Mouse (Mus musculus): ENCODE data around the gene Sgo2a.
A peak's percentile ranks its signal among the peaks of the same experiment; 100 is the strongest.
"Not testable (repeated sequence)": the region's sequence is repeated elsewhere in the genome, so short reads cannot be mapped to it uniquely, and the experiment has no call there.

Sgo2a gene

DNA sequence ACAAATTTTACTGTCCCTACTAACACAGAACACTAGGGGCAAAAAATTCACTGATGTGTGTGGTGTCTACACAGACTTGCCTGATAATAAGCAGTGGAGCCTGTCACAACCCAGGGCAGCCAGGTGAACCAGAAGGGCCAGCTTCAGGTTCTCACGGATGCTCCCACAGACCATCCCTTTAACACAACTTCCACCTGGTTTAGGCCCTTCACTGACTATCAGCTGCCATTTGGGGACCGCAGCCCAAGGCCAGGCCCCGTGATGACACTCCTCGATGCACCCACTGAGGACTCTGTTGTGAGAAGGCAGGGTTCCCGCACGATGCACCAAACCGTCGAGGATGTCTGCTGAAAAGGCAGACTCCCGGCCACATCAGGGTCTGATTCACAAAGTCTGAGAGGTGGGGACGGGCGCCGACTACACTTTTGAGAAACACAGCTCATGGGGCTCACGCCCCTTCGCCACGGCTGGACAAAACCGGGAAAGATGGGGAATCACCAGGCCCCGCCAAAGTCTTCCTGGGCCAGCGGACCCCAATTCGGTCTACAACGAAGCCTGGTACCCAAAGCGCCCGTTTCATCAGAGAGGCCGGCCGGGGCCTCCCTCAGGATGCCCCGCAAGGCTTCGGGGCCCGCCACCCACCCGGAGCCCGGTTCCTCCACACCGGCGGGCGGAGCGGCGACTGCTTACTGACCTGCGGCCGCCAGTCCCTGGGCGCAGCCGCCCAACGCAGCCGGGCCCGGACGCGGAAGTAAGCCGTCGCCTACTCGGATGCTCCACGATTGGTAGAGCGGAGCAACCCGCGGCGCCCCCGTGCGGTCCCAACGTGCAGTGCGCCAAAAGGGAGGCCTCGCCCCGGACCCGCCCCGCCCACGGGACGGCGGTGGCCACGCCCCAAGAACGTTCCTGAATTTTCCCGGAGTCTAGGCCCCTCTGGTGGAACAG lies 26.2 kb upstream of the Sgo2a start:
- Histone ChIP-seq H3K4me3 (replicated peaks; ENCODE audit: low read length) (peak overlapping the region; percentile 89), H3K4me1 (replicated peaks; ENCODE audit: low read depth, low read length) (peaks cover 23% of the 10 kb centered on the region), H3K9me3 (ENCODE audit: low read length) (peaks cover 12% of the 10 kb centered on the region), H3K27me3 (ENCODE audit: insufficient read depth, low read length) (no peaks in the 10 kb centered on the region), H3K36me3 (ENCODE audit: insufficient read depth, low read length) (peaks cover 28% of the 10 kb centered on the region)
- TF ChIP-seq POU5F1 (IDR thresholded peaks at IDR 0.05; ENCODE audit: borderline replicate concordance, low read length) (no peak), NANOG (IDR thresholded peaks at IDR 0.05; ENCODE audit: borderline replicate concordance, low read length) (no peak), CTCF (conservative IDR thresholded peaks at IDR 0.05; ENCODE audit: low read length) (no peak)

DNA sequence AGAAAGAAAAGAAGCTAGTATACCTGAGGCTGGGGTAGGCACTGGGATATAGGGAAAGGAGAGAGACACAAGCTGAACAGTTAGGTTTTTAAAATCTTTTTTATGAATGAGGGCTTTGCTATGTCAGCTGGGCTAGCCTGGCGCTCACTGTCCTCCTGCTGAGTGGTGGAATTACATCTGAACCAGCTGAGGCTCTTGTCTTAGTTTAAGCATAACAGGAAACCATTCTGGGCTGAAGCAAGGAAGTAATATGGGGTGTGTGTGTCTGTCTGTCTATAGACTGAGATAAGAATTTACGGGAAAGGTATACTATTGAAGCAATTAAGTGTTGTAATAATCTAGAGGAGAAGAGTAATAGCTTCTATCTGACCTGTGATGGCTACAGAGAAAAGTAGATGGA lies 24.2 kb upstream of the Sgo2a start:
- peaks cover 12% of the 10 kb centered on the region for H3K9me3 ChIP-seq (ENCODE audit: low read length)
- no peak for TF ChIP-seq POU5F1 (IDR thresholded peaks at IDR 0.05; ENCODE audit: borderline replicate concordance, low read length)
- no peak for TF ChIP-seq CTCF (conservative IDR thresholded peaks at IDR 0.05; ENCODE audit: low read length)
- no peak for TF ChIP-seq NANOG (IDR thresholded peaks at IDR 0.05; ENCODE audit: borderline replicate concordance, low read length)

DNA sequence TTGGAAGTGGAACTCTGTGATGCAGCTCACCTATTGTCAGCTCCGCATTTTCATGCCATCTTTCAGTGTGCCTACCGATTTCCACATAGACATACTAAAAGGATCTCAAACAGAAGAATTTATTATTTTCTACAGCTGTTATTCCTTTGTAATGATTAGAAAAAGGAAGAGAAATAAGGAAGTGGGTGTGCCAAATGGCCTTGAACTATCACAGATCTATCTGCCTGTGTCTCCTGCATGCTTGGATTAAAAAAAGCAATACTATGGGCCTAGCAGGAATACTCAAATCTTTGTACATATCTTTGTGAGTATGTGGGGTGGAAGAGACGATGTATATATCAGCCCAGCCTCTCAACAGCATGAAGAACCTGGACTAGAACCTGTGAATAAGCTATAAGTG lies 18.9 kb upstream of the Sgo2a start:
- TF ChIP-seq NANOG (IDR thresholded peaks at IDR 0.05; ENCODE audit: borderline replicate concordance, low read length) (no peak), CTCF (conservative IDR thresholded peaks at IDR 0.05; ENCODE audit: low read length) (no peak), POU5F1 (IDR thresholded peaks at IDR 0.05; ENCODE audit: borderline replicate concordance, low read length) (no peak)
- H3K27me3 ChIP-seq (ENCODE audit: insufficient read depth, low read length), result no peaks in the 10 kb centered on the region
- H3K36me3 ChIP-seq (ENCODE audit: insufficient read depth, low read length), result no peaks in the 10 kb centered on the region
- H3K9me3 ChIP-seq (ENCODE audit: low read length), result peaks cover 10% of the 10 kb centered on the region
- H3K4me1 ChIP-seq (replicated peaks; ENCODE audit: low read depth, low read length), result peaks cover 6% of the 10 kb centered on the region; the same call in 1 of the 2 replicates
- no peak overlapping the region for H3K4me3 ChIP-seq (replicated peaks; ENCODE audit: low read length)

More for the DNA sequence above, 24.2 kb upstream of the Sgo2a start:
- Histone ChIP-seq H3K4me3 (replicated peaks; ENCODE audit: low read length) (no peak overlapping the region), H3K27me3 (ENCODE audit: insufficient read depth, low read length) (no peaks in the 10 kb centered on the region), H3K4me1 (replicated peaks; ENCODE audit: low read depth, low read length) (peaks cover 22% of the 10 kb centered on the region), H3K36me3 (ENCODE audit: insufficient read depth, low read length) (peaks cover 10% of the 10 kb centered on the region)

DNA sequence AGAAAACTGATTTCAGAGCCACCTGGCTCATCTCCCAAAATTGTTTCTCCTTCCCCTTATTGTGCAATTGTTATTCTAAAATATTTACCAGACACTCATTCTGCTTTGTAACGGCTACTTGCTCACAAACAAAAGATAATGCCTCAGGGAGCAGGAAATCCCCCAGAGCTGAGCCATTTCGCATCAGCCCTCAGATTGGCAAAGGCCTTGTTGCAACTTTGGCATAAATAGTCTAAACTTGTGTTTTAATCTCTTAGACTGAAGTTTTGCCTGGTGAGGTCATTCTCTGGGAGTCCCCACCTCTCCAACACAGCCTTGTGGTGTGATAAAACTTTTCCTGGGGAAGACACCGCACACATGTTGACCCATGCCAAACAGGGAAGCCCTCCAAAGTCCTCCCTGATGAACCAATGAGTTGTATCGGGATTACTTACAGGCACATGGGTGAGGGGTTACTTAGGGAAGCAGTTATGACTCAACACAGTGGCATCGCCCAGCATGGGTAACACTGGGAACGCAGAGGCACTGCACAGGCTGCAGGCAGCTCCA lies 6.6 kb upstream of the Sgo2a start:
- Histone ChIP-seq H3K4me1 (replicated peaks; ENCODE audit: low read depth, low read length) (peaks cover 46% of the 10 kb centered on the region), H3K4me3 (replicated peaks; ENCODE audit: low read length) (0 out of 2 replicates have a peak overlapping the region, but pooled peaks have one; percentile 3), H3K27me3 (ENCODE audit: insufficient read depth, low read length) (no peaks in the 10 kb centered on the region), H3K9me3 (ENCODE audit: low read length) (peaks cover 4% of the 10 kb centered on the region; the same call in 1 of the 2 replicates), H3K36me3 (ENCODE audit: insufficient read depth, low read length) (no peaks in the 10 kb centered on the region)
- TF ChIP-seq NANOG (IDR thresholded peaks at IDR 0.05; ENCODE audit: borderline replicate concordance, low read length) (peak; percentile 71; the same call in 1 of the 2 replicates), POU5F1 (IDR thresholded peaks at IDR 0.05; ENCODE audit: borderline replicate concordance, low read length) (no peak)

DNA sequence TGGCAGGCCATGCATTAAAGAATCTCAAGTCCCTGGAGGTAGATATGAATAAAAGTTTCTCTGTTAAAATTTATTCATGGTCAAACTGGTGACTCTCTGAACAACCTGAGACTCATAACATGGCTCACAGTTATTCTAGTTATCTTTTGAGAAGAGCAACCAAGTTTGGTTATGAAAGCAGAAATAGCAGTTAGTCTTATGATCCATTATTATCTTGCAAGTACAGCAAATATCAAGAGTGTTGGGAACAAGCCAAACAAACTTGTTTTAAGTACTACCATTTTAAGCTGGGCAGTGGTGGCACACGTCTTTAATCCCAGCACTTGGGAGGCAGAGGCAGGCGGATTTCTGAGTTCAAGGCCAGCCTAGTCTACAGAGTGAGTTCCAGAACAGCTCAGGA lies 4.5 kb upstream of the Sgo2a start:
- no peak overlapping the region for H3K4me3 ChIP-seq (replicated peaks; ENCODE audit: low read length)
- no peaks in the 10 kb centered on the region for H3K9me3 ChIP-seq (ENCODE audit: low read length)
- TF ChIP-seq POU5F1 (IDR thresholded peaks at IDR 0.05; ENCODE audit: borderline replicate concordance, low read length), result no peak
- no peak for TF ChIP-seq NANOG (IDR thresholded peaks at IDR 0.05; ENCODE audit: borderline replicate concordance, low read length)
- no peaks in the 10 kb centered on the region for H3K36me3 ChIP-seq (ENCODE audit: insufficient read depth, low read length)
- peaks cover 46% of the 10 kb centered on the region for H3K4me1 ChIP-seq (replicated peaks; ENCODE audit: low read depth, low read length)
- H3K27me3 ChIP-seq (ENCODE audit: insufficient read depth, low read length), result no peaks in the 10 kb centered on the region

DNA sequence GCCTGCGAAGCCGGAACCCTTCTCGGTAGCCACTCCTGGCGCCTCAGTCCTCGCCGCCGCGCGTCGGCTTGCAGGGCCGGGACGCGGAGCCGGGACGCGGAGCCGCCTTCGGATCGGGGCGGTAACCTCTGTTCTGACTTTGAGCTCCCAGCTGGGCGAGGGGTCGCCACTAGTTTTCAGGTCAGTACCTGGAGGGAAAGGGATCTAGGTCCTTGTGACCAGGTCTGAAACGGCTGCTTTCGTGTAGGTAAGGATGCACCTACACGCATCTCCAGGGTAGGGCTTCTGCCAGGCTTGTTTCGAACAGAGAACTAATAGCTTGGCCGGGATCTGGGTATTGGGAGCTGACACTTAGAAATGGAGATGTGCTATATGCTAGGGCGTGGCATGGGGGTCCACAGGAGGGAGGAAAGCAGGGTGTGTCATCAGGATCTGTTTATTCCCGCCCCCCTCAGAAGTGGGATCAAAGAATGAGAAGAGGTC lies 403 bp downstream of the Sgo2a start:
- TF ChIP-seq CTCF (conservative IDR thresholded peaks at IDR 0.05; ENCODE audit: low read length) (no peak), POU5F1 (IDR thresholded peaks at IDR 0.05; ENCODE audit: borderline replicate concordance, low read length) (no peak), NANOG (IDR thresholded peaks at IDR 0.05; ENCODE audit: borderline replicate concordance, low read length) (no peak)
- H3K9me3 ChIP-seq (ENCODE audit: low read length), result no peaks in the 10 kb centered on the region
- H3K4me1 ChIP-seq (replicated peaks; ENCODE audit: low read depth, low read length), result peaks cover 36% of the 10 kb centered on the region
- H3K36me3 ChIP-seq (ENCODE audit: insufficient read depth, low read length), result peaks cover 28% of the 10 kb centered on the region
- H3K4me3 ChIP-seq (replicated peaks; ENCODE audit: low read length), result peak overlapping the region; percentile 97
- no peaks in the 10 kb centered on the region for H3K27me3 ChIP-seq (ENCODE audit: insufficient read depth, low read length)

DNA sequence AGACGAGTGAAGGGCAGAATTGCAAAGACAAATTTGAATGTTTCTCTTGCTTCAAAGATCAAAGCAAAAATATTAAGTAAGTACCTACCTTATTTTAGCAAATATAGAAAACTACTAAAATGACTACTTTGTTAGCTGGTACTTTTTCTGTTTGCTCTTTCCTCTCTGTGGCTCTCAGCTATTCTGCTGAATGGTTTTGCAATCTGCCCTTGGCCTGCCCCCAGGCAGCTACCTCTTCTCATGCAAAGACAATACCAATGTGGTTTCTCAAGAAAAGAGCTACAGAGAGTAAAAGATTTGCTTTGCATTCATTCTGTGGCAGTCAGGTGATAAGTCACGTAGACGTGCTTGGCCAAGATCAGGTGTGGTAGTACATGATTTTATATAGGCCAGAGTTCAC lies 2.4 kb downstream of the Sgo2a start:
- Histone ChIP-seq H3K4me3 (replicated peaks; ENCODE audit: low read length) (peak overlapping the region; percentile 97), H3K36me3 (ENCODE audit: insufficient read depth, low read length) (peaks cover 46% of the 10 kb centered on the region), H3K4me1 (replicated peaks; ENCODE audit: low read depth, low read length) (peaks cover 36% of the 10 kb centered on the region), H3K27me3 (ENCODE audit: insufficient read depth, low read length) (no peaks in the 10 kb centered on the region), H3K9me3 (ENCODE audit: low read length) (no peaks in the 10 kb centered on the region)
- TF ChIP-seq POU5F1 (IDR thresholded peaks at IDR 0.05; ENCODE audit: borderline replicate concordance, low read length), result no peak
- no peak for TF ChIP-seq CTCF (conservative IDR thresholded peaks at IDR 0.05; ENCODE audit: low read length)
- TF ChIP-seq NANOG (IDR thresholded peaks at IDR 0.05; ENCODE audit: borderline replicate concordance, low read length), result no peak

DNA sequence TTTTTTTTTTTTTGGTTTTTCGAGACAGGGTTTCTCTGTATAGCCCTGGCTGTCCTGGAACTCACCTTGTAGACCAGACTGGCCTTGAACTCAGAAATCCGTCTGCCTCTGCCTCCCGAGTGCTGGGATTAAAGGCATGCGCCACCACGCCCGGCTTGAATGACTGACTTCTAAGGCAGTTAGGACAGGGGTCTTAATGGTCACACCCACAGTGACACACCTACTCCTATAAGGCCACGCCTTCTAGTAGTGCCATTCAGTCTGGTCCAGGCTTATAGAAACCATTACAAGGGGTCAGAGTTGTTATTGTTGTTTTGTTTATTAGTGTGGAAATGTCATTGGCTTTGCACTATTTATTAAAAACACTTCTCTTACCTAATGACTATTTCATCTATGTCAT lies 10.6 kb downstream of the Sgo2a start:
- H3K4me3 ChIP-seq (replicated peaks; ENCODE audit: low read length); H3K4me1 ChIP-seq (replicated peaks; ENCODE audit: low read depth, low read length); H3K9me3 ChIP-seq (ENCODE audit: low read length); H3K27me3 ChIP-seq (ENCODE audit: insufficient read depth, low read length): not testable (repeated sequence)
- H3K36me3 ChIP-seq (ENCODE audit: insufficient read depth, low read length), result peaks cover 74% of the 10 kb centered on the region

All from E14TG2a.4 (cell line).